In the genomic region with DNA sequence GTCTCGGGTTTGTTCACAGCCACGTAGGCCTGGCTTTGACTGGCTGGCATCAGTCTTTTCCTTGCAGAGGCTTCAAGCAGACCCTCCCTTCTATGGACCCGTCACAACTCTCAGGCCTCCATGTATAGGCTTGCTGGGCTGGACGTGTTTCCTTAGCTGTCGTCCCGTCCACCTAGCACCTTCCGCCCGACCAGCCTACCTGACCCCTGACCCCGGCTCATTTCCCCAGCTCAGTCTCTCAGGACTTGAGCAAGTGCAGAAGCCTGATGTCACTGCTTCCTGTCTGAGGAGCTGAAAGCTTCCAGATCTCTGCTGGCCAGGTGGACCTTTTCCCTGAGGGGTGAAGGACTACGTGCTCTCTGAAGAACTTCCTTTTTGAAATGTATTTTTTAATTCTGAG, we compare ENCODE assay signal across 10 mouse cellular contexts. TPM values are rescaled to one million over a fixed set of nuclear protein-coding genes. Genes with fewer than 3 reads are reported as not detected.
DNase-seq lines count a peak whose midpoint lies in the region; ATAC-seq and TF ChIP-seq lines count a peak whose summit lies in the region.
"Had no signal": no experiment of that assay in that cellular context is flagged by ENCODE, and none has a peak within 500 bp of the region (broad histone marks: within the 10 kb centered on the region; RNA-seq: fewer than 3 reads in every experiment).

No protein-coding gene starts in this region.

- DNase-seq in adrenal gland, postnatal 10 days: peak; percentile 60
- no peak for DNase-seq in adrenal gland, postnatal 25 days
- DNase-seq in liver, postnatal 0 days: peak; percentile 32
- no peak for DNase-seq in cerebellum, adult 9-10 months
- no peak for DNase-seq in ovary, adult 18-20 months (ENCODE audit: low spot score)
- no peak for DNase-seq in left cerebral cortex, postnatal 4 days

- 0 out of 2 replicates have a peak, but pooled peaks cover 4% of the 10 kb centered on the region for H3K36me3 ChIP-seq in intestine, embryonic 15.5 days
- no peaks in the 10 kb centered on the region for H3K36me3 ChIP-seq in liver, postnatal 0 days (replicated peaks; ENCODE audit: insufficient read depth, low read length)

- H3K27ac ChIP-seq in intestine, embryonic 15.5 days: peak overlapping the region; percentile 64
- peak overlapping the region; percentile 71 for H3K27ac ChIP-seq in liver, postnatal 0 days (ENCODE audit: low read depth)

- H3K9me3 ChIP-seq in intestine, embryonic 15.5 days: no peaks in the 10 kb centered on the region
- no peaks in the 10 kb centered on the region for H3K9me3 ChIP-seq in liver, postnatal 0 days (ENCODE audit: low read length)

- no peaks in the 10 kb centered on the region for H3K27me3 ChIP-seq in intestine, embryonic 15.5 days (replicated peaks)
- H3K27me3 ChIP-seq in liver, postnatal 0 days (ENCODE audit: insufficient read depth, low read length): no peaks in the 10 kb centered on the region

- peaks cover 18% of the 10 kb centered on the region for H3K4me1 ChIP-seq in intestine, embryonic 15.5 days (replicated peaks)
- peaks cover 19% of the 10 kb centered on the region for H3K4me1 ChIP-seq in liver, postnatal 0 days (ENCODE audit: insufficient read depth)

- H3K9ac ChIP-seq in intestine, embryonic 15.5 days: no peak overlapping the region
- H3K9ac ChIP-seq in liver, postnatal 0 days (replicated peaks): no peak overlapping the region

- TF ChIP-seq EP300 in liver, postnatal 0 days (IDR thresholded peaks at IDR 0.05; ENCODE audit: low read depth): no peak

- intact Hi-C loops in left cerebral cortex, postnatal 4 days (cut with DNase I): no loop called here

- 39% methylated on average over 10 of the region's 10 CpGs for WGBS in intestine, embryonic 15.5 days
- 52% methylated on average over 10 of the region's 10 CpGs for WGBS in liver, postnatal 0 days (ENCODE audit: insufficient replicate concordance)

- H3K4me2 ChIP-seq in intestine, embryonic 15.5 days (replicated peaks): no peak overlapping the region
- H3K4me2 ChIP-seq in liver, postnatal 0 days (ENCODE audit: low read depth, low read length): no peak overlapping the region

- no peak for TF ChIP-seq CTCF in liver, postnatal 0 days (IDR thresholded peaks at IDR 0.05; ENCODE audit: low read depth)

- ATAC-seq in granulocyte monocyte progenitor cell, adult 5-6 weeks (replicated peaks; ENCODE audit: poor library complexity, severe bottlenecking): 0 out of 2 replicates have a peak, but pooled peaks have one; percentile 14
- ATAC-seq in intestine, embryonic 15.5 days: peak; percentile 42
- no peak for ATAC-seq in liver, postnatal 0 days
- ATAC-seq: hindbrain, embryonic 16.5 days had no signal

- no peak overlapping the region for H3K4me3 ChIP-seq in intestine, embryonic 15.5 days (replicated peaks)
- no peak overlapping the region for H3K4me3 ChIP-seq in liver, postnatal 0 days (ENCODE audit: low read depth, low read length)

RNA-seq across cellular contexts. Expression of gene Rarres2, which starts 0.7 kb away (rescaled TPM):
- total RNA-seq in adrenal gland, postnatal 10 days (2021): 100 to 1,000 TPM; 198 to 328 TPM
- 28.6 and 36.8 TPM in 2 replicates for total RNA-seq in adrenal gland, postnatal 25 days (2021)
- not detected in 2 replicates for total RNA-seq in granulocyte monocyte progenitor cell, adult 5-6 weeks (2014; fragmentation: Nextera tagmentation)
- not detected in 2 replicates for total RNA-seq in granulocyte monocyte progenitor cell, adult 5-6 weeks (2017)
- polyA plus RNA-seq in intestine, embryonic 15.5 days (2015; fragmentation: Nextera tagmentation; extraction: Ambion mirVana): 87.2 and 87.9 TPM in 2 replicates
- 485 and 531 TPM in 2 replicates for polyA plus RNA-seq in liver, postnatal 0 days (2015; fragmentation: Nextera tagmentation; extraction: Ambion mirVana)
- 1 to 10 TPM; 6.9 to 7.0 TPM for total RNA-seq in left cerebral cortex, postnatal 4 days (2021)

RNA-seq across cellular contexts. Expression of gene Gm45021, which starts 16.1 kb away (rescaled TPM):
- total RNA-seq in adrenal gland, postnatal 10 days (2021): not detected
- not detected in 2 replicates for total RNA-seq in adrenal gland, postnatal 25 days (2021)
- not detected in 2 replicates for total RNA-seq in granulocyte monocyte progenitor cell, adult 5-6 weeks (2014; fragmentation: Nextera tagmentation)
- not detected in 2 replicates for total RNA-seq in granulocyte monocyte progenitor cell, adult 5-6 weeks (2017)
- polyA plus RNA-seq in intestine, embryonic 15.5 days (2015; fragmentation: Nextera tagmentation; extraction: Ambion mirVana): not detected in 2 replicates
- polyA plus RNA-seq in liver, postnatal 0 days (2015; fragmentation: Nextera tagmentation; extraction: Ambion mirVana): not detected in 2 replicates
- not detected for total RNA-seq in left cerebral cortex, postnatal 4 days (2021)
- polyA plus RNA-seq: hindbrain, embryonic 16.5 days; liver, embryonic 16.5 days had no signal

RNA-seq across cellular contexts. Expression of gene Lrrc61, which starts 18.7 kb away (rescaled TPM):
- total RNA-seq in adrenal gland, postnatal 10 days (2021): 10 to 100 TPM; 25.1 to 27.3 TPM
- total RNA-seq in adrenal gland, postnatal 25 days (2021): 43.3 and 59.5 TPM in 2 replicates
- total RNA-seq in granulocyte monocyte progenitor cell, adult 5-6 weeks (2014; fragmentation: Nextera tagmentation): 11.3 and 12.5 TPM in 2 replicates
- total RNA-seq in granulocyte monocyte progenitor cell, adult 5-6 weeks (2017): 5.4 and 7.3 TPM in 2 replicates
- 8.1 and 9.5 TPM in 2 replicates for polyA plus RNA-seq in intestine, embryonic 15.5 days (2015; fragmentation: Nextera tagmentation; extraction: Ambion mirVana)
- polyA plus RNA-seq in liver, postnatal 0 days (2015; fragmentation: Nextera tagmentation; extraction: Ambion mirVana): 2.4 and 2.7 TPM in 2 replicates
- total RNA-seq in left cerebral cortex, postnatal 4 days (2021): 10 to 100 TPM; 28.8 to 35.0 TPM

RNA-seq across cellular contexts. Expression of gene Repin1, which starts 20.4 kb away (rescaled TPM):
- 10 to 100 TPM; 37.6 to 42.0 TPM for total RNA-seq in adrenal gland, postnatal 10 days (2021)
- total RNA-seq in adrenal gland, postnatal 25 days (2021): 66.1 and 67.8 TPM in 2 replicates
- 15.2 and 18.8 TPM in 2 replicates for total RNA-seq in granulocyte monocyte progenitor cell, adult 5-6 weeks (2014; fragmentation: Nextera tagmentation)
- 10.6 and 12.0 TPM in 2 replicates for total RNA-seq in granulocyte monocyte progenitor cell, adult 5-6 weeks (2017)
- 23.6 and 24.9 TPM in 2 replicates for polyA plus RNA-seq in intestine, embryonic 15.5 days (2015; fragmentation: Nextera tagmentation; extraction: Ambion mirVana)
- polyA plus RNA-seq in liver, postnatal 0 days (2015; fragmentation: Nextera tagmentation; extraction: Ambion mirVana): 14.4 and 14.8 TPM in 2 replicates
- 10 to 100 TPM; 27.1 to 28.6 TPM for total RNA-seq in left cerebral cortex, postnatal 4 days (2021)

RNA-seq across cellular contexts. Expression of gene Gm44965, which starts 20.5 kb away (rescaled TPM):
- 1 to 10 TPM in 1 of 2 experiments, not detected in 1; 1.3 TPM for total RNA-seq in adrenal gland, postnatal 10 days (2021)
- not detected in 2 replicates for total RNA-seq in adrenal gland, postnatal 25 days (2021)
- not detected in 2 replicates for total RNA-seq in granulocyte monocyte progenitor cell, adult 5-6 weeks (2014; fragmentation: Nextera tagmentation)
- total RNA-seq in granulocyte monocyte progenitor cell, adult 5-6 weeks (2017): not detected in 2 replicates
- not detected in 2 replicates for polyA plus RNA-seq in intestine, embryonic 15.5 days (2015; fragmentation: Nextera tagmentation; extraction: Ambion mirVana)
- not detected in 2 replicates for polyA plus RNA-seq in liver, postnatal 0 days (2015; fragmentation: Nextera tagmentation; extraction: Ambion mirVana)
- not detected for total RNA-seq in left cerebral cortex, postnatal 4 days (2021)
- polyA plus RNA-seq: hindbrain, embryonic 16.5 days; liver, embryonic 16.5 days had no signal

Comparison
In these comparisons a context has a peak if more than half of its experiments do, and no peak if none do; other contexts are left out.
1. DNase-seq: peak in adrenal gland, postnatal 10 days (single experiment) and liver, postnatal 0 days (single experiment); none in adrenal gland, postnatal 25 days (single experiment), cerebellum, adult 9-10 months (single experiment), ovary, adult 18-20 months (single experiment) and left cerebral cortex, postnatal 4 days (single experiment).
2. RNA of gene Rarres2, which starts 0.7 kb away (total RNA-seq): 198 to 328 TPM in adrenal gland, postnatal 10 days, 28.6 to 36.8 TPM in adrenal gland, postnatal 25 days and 6.9 to 7.0 TPM in left cerebral cortex, postnatal 4 days; not detected in granulocyte monocyte progenitor cell, adult 5-6 weeks; every median in the first group is over 4 times any median in the second.